Mouse (Mus musculus) colon, adult 2 months (tissue): ENCODE measurements around the gene Tmem270. TPM values are rescaled to one million over a fixed set of nuclear protein-coding genes. Genes with fewer than 3 reads are reported as not detected.

Source experiments
- polyA plus RNA-seq: library from polyadenylated mRNA; depleted of rRNA; stranded (reverse); fragments of >200 nt; gene quantifications from 2 replicates; pipeline ENCODE4 v1.2.3, GENCODE M21; 2012; rRNA removed

The Tmem270 gene
- not detected in 2 replicates for polyA plus RNA-seq

GRCm38 (mm10) chr5:134906633-134907032, at the start of gene Tmem270:
Tmem270 (minus strand) TSS chr5:134906733.

GRCm38 (mm10) chr5:134946857-134947255, 40.3 kb upstream of the Tmem270 start, which contains the start of gene Cldn4:
Cldn4 (minus strand) TSS chr5:134946934.

DNA sequence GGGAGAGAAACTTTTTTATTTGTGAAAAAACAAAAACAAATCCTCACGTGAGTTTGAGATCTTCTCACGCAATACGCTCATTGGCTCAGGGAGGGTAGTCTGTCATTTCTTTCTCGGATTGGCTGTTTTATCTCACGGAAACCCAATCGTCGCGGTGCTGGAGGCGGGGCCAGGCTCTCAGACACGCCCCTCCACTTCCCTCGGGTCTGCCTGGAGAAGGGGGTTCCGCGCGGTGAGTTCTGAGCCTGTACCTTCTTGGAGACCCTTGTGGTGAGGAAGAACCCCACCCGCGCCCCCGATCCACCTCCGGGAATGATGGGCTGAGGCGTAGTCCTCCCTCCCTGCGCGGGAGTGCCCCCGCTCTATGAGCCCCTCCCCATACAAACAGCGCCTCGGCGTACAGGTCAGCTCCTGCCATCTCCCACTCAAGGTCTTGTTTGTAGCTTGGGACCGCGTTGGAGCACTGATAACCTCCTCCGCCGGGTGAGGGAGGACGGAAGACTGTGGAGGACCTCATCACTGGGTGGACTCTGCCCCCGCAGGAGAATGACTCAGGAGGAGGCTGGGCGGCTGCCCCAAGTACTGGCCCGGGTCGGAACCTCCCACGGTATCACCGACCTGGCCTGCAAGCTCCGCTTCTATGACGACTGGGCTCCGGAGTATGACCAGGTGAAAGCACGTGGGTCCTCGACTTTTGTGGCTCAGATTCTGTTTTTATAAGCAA, 25.8 kb upstream of the Tmem270 start, which contains the start of gene Mettl27:
TSS of gene Mettl27 (plus strand) at position 190 of the 724 bp plus-strand sequence.

GRCm38 (mm10) chr5:134915311-134915710, 8.8 kb upstream of the Tmem270 start, which contains the start of gene Cldn13:
Cldn13 (minus strand) TSS chr5:134915526.

Other genes with a start within 250 kb of the Tmem270 start
- 9.9 and 11.1 TPM in 2 replicates for gene Limk1, start 218.1 kb downstream of the Tmem270 start, polyA plus RNA-seq
- 71.0 and 93.8 TPM in 2 replicates for gene Eln, start 159.4 kb downstream of the Tmem270 start, polyA plus RNA-seq
- gene Cldn13, start 8.8 kb upstream of the Tmem270 start, polyA plus RNA-seq, result 0.17 TPM in 1 of 2 replicates, not detected in the other
- 14.2 and 20.2 TPM in 2 replicates for gene Mettl27, start 25.6 kb upstream of the Tmem270 start, polyA plus RNA-seq
- gene Cldn4, start 40.2 kb upstream of the Tmem270 start, polyA plus RNA-seq, result 171 and 209 TPM in 2 replicates
- 2,205 and 2,501 TPM in 2 replicates for gene Cldn3, start 79.5 kb upstream of the Tmem270 start, polyA plus RNA-seq
- 132 and 144 TPM in 2 replicates for gene Abhd11, start 102.4 kb upstream of the Tmem270 start, polyA plus RNA-seq
- gene Stx1a, start 116.7 kb upstream of the Tmem270 start, polyA plus RNA-seq, result 8.4 and 9.9 TPM in 2 replicates
- 46.0 and 58.3 TPM in 2 replicates for gene Dnajc30, start 157.5 kb upstream of the Tmem270 start, polyA plus RNA-seq
- 54.6 and 73.2 TPM in 2 replicates for gene Bud23, start 158.2 kb upstream of the Tmem270 start, polyA plus RNA-seq
- 3.1 and 4.0 TPM in 2 replicates for gene Vps37d, start 171.5 kb upstream of the Tmem270 start, polyA plus RNA-seq
- gene Mlxipl, start 183.2 kb upstream of the Tmem270 start, polyA plus RNA-seq, result 43.4 and 51.1 TPM in 2 replicates
- gene Tbl2, start 242.9 kb upstream of the Tmem270 start, polyA plus RNA-seq, result 8.5 and 11.8 TPM in 2 replicates